Mouse (Mus musculus) lung, embryonic 15.5 days (tissue): ENCODE results near the gene Tpk1. TPM values are rescaled to one million over a fixed set of nuclear protein-coding genes. Genes with fewer than 3 reads are reported as not detected.

Experiments used
- ATAC-seq: fragments of 200-750 bp; cut with Nextera tagmentation; 2 replicates; pipeline ENCODE4 v1.8.0; 2017; ENCODE audit warnings: moderate number of reproducible peaks, borderline replicate concordance; ENCODE audit not compliant: low FRiP score, low TSS enrichment; ENCODE audit errors: extremely low read depth
- H3K27ac ChIP-seq: fragments of 300-500 bp; sonication (generic); 2 replicates; pipeline ENCODE4 v1.5.1; 2015; ENCODE audit warnings: moderate library complexity, mild to moderate bottlenecking, inconsistent platforms
- H3K27me3 ChIP-seq: fragments of 300-500 bp; sonication (generic); 2 replicates; pipeline ENCODE4 v1.6.1; 2015; ENCODE audit warnings: inconsistent platforms
- H3K36me3 ChIP-seq: fragments of 300-500 bp; sonication (generic); 2 replicates; pipeline ENCODE4 v1.6.1; 2015; ENCODE audit warnings: inconsistent platforms
- H3K4me1 ChIP-seq: fragments of 300-500 bp; sonication (generic); 2 replicates; pipeline ENCODE4 v1.6.1; 2015; ENCODE audit warnings: inconsistent platforms
- H3K4me2 ChIP-seq: fragments of 300-500 bp; sonication (generic); 2 replicates; pipeline ENCODE4 v1.6.1; 2015; ENCODE audit warnings: inconsistent platforms, mild to moderate bottlenecking, moderate library complexity
- H3K4me3 ChIP-seq: fragments of 300-500 bp; sonication (generic); 2 replicates; pipeline ENCODE4 v1.5.1; 2015; ENCODE audit warnings: mild to moderate bottlenecking, inconsistent platforms
- H3K9ac ChIP-seq: fragments of 300-500 bp; sonication (generic); 2 replicates; pipeline ENCODE4 v1.6.1; 2015; ENCODE audit warnings: inconsistent platforms
- H3K9me3 ChIP-seq: fragments of 300-500 bp; sonication (generic); 2 replicates; pipeline ENCODE4 v1.6.1; 2016; ENCODE audit warnings: inconsistent platforms
- WGBS: fragments of 180-500 bp; shearing (Covaris S2); methylation state at CpG from one replicate; pipeline ENCODE4 v1.1.7; 2015; 5-methylcytosine and 5-hydroxymethylcytosine counted together
- polyA plus RNA-seq: library from polyadenylated mRNA; unstranded; fragments of >200 nt; fragmentation: Nextera tagmentation; extraction: Ambion mirVana; gene quantifications from 2 replicates; pipeline ENCODE4 v1.2.1, GENCODE M21; 2015

The Tpk1 gene
- polyA plus RNA-seq, 1 experiment from 2014 or later: 11.5 TPM

GRCm38 (mm10) chr6:43403076-43403475 lies 263.0 kb downstream of the Tpk1 start:
- ATAC-seq: no peak
- Histone ChIP-seq H3K36me3 (no peaks in the 10 kb centered on the region), H3K9me3 (no peaks in the 10 kb centered on the region), H3K27me3 (no peaks in the 10 kb centered on the region), H3K9ac (no peak overlapping the region), H3K4me1 (no peaks in the 10 kb centered on the region), H3K4me3 (no peak overlapping the region), H3K27ac (no peak overlapping the region), H3K4me2 (no peak overlapping the region)
- 66% methylated on average over 3 of the region's 3 CpGs for WGBS

GRCm38 (mm10) chr6:43402219-43402997 lies 263.7 kb downstream of the Tpk1 start:
- H3K9ac ChIP-seq: no peak overlapping the region
- H3K36me3 ChIP-seq: no peaks in the 10 kb centered on the region
- no peak overlapping the region for H3K27ac ChIP-seq
- no peak overlapping the region for H3K4me2 ChIP-seq
- H3K4me1 ChIP-seq: no peaks in the 10 kb centered on the region
- no peaks in the 10 kb centered on the region for H3K27me3 ChIP-seq
- WGBS: 81% methylated on average over 6 of the region's 6 CpGs
- H3K4me3 ChIP-seq: no peak overlapping the region
- no peak for ATAC-seq
- no peaks in the 10 kb centered on the region for H3K9me3 ChIP-seq

GRCm38 (mm10) chr6:43396426-43396825 lies 269.7 kb downstream of the Tpk1 start:
- no peak for ATAC-seq
- 73% methylated on average over 1 of the region's 1 CpGs for WGBS
- no peaks in the 10 kb centered on the region for H3K9me3 ChIP-seq

GRCm38 (mm10) chr6:43395538-43395937 lies 270.5 kb downstream of the Tpk1 start:
- Histone ChIP-seq H3K4me2 (no peak overlapping the region), H3K36me3 (no peaks in the 10 kb centered on the region), H3K27me3 (no peaks in the 10 kb centered on the region), H3K4me3 (no peak overlapping the region), H3K27ac (no peak overlapping the region), H3K4me1 (no peaks in the 10 kb centered on the region), H3K9me3 (no peaks in the 10 kb centered on the region), H3K9ac (no peak overlapping the region)
- no peak for ATAC-seq
- WGBS: 62% methylated on average over 2 of the region's 2 CpGs

More at GRCm38 (mm10) chr6:43396426-43396825, 269.7 kb downstream of the Tpk1 start:
- Histone ChIP-seq H3K4me3 (no peak overlapping the region), H3K27me3 (no peaks in the 10 kb centered on the region), H3K9ac (no peak overlapping the region), H3K27ac (no peak overlapping the region), H3K4me2 (no peak overlapping the region), H3K4me1 (no peaks in the 10 kb centered on the region), H3K36me3 (no peaks in the 10 kb centered on the region)

GRCm38 (mm10) chr6:43391358-43391757 lies 274.7 kb downstream of the Tpk1 start:
- no peak overlapping the region for H3K4me3 ChIP-seq
- 53% methylated on average over 1 of the region's 1 CpGs for WGBS
- no peak overlapping the region for H3K9ac ChIP-seq
- no peaks in the 10 kb centered on the region for H3K36me3 ChIP-seq
- H3K9me3 ChIP-seq: no peaks in the 10 kb centered on the region
- H3K4me2 ChIP-seq: no peak overlapping the region
- H3K27ac ChIP-seq: no peak overlapping the region
- no peaks in the 10 kb centered on the region for H3K4me1 ChIP-seq
- no peak for ATAC-seq
- no peaks in the 10 kb centered on the region for H3K27me3 ChIP-seq

- WGBS: 23% methylated on average over 1 of the region's 1 CpGs
- H3K27ac ChIP-seq: no peak overlapping the region
- H3K4me3 ChIP-seq: no peak overlapping the region
- no peaks in the 10 kb centered on the region for H3K36me3 ChIP-seq
- H3K4me2 ChIP-seq: no peak overlapping the region
- H3K9ac ChIP-seq: no peak overlapping the region
- no peaks in the 10 kb centered on the region for H3K27me3 ChIP-seq
- ATAC-seq: peak; percentile 94
- no peaks in the 10 kb centered on the region for H3K4me1 ChIP-seq
- H3K9me3 ChIP-seq: no peaks in the 10 kb centered on the region
Observed at GRCm38 (mm10) chr6:43387273-43387672, 278.8 kb downstream of the Tpk1 start.

GRCm38 (mm10) chr6:43384841-43385240 lies 281.2 kb downstream of the Tpk1 start:
- no peak overlapping the region for H3K9ac ChIP-seq
- H3K27ac ChIP-seq: no peak overlapping the region
- H3K27me3 ChIP-seq: no peaks in the 10 kb centered on the region
- H3K36me3 ChIP-seq: no peaks in the 10 kb centered on the region
- WGBS: 61% methylated on average over 3 of the region's 3 CpGs
- no peak overlapping the region for H3K4me3 ChIP-seq
- ATAC-seq: no peak
- no peaks in the 10 kb centered on the region for H3K9me3 ChIP-seq
- no peak overlapping the region for H3K4me2 ChIP-seq
- no peaks in the 10 kb centered on the region for H3K4me1 ChIP-seq

GRCm38 (mm10) chr6:43384304-43384703 lies 281.8 kb downstream of the Tpk1 start:
- Histone ChIP-seq H3K9me3 (no peaks in the 10 kb centered on the region), H3K4me2 (no peak overlapping the region), H3K36me3 (no peaks in the 10 kb centered on the region), H3K4me1 (no peaks in the 10 kb centered on the region), H3K4me3 (no peak overlapping the region), H3K27ac (no peak overlapping the region), H3K27me3 (no peaks in the 10 kb centered on the region), H3K9ac (no peak overlapping the region)
- ATAC-seq: no peak
- 54% methylated on average over 3 of the region's 3 CpGs for WGBS

GRCm38 (mm10) chr6:43382750-43383149 lies 283.3 kb downstream of the Tpk1 start:
- ATAC-seq: no peak
- no peak overlapping the region for H3K4me2 ChIP-seq

GRCm38 (mm10) chr6:43382284-43382683 lies 283.8 kb downstream of the Tpk1 start:
- H3K4me1 ChIP-seq: no peaks in the 10 kb centered on the region
- no peaks in the 10 kb centered on the region for H3K27me3 ChIP-seq
- H3K9me3 ChIP-seq: no peaks in the 10 kb centered on the region
- 76% methylated on average over 3 of the region's 3 CpGs for WGBS
- no peak overlapping the region for H3K27ac ChIP-seq
- no peaks in the 10 kb centered on the region for H3K36me3 ChIP-seq
- no peak overlapping the region for H3K4me3 ChIP-seq
- ATAC-seq: no peak
- no peak overlapping the region for H3K9ac ChIP-seq
- H3K4me2 ChIP-seq: no peak overlapping the region

More at GRCm38 (mm10) chr6:43382750-43383149, 283.3 kb downstream of the Tpk1 start:
- Histone ChIP-seq H3K9ac (no peak overlapping the region), H3K36me3 (no peaks in the 10 kb centered on the region), H3K27me3 (no peaks in the 10 kb centered on the region), H3K9me3 (no peaks in the 10 kb centered on the region), H3K4me3 (no peak overlapping the region), H3K4me1 (no peaks in the 10 kb centered on the region), H3K27ac (no peak overlapping the region)
- 82% methylated on average over 3 of the region's 3 CpGs for WGBS

GRCm38 (mm10) chr6:43373206-43373605 lies 292.9 kb downstream of the Tpk1 start:
- Histone ChIP-seq H3K4me1 (no peaks in the 10 kb centered on the region), H3K27me3 (no peaks in the 10 kb centered on the region), H3K9ac (no peak overlapping the region), H3K36me3 (no peaks in the 10 kb centered on the region), H3K4me2 (no peak overlapping the region), H3K27ac (no peak overlapping the region), H3K4me3 (no peak overlapping the region), H3K9me3 (no peaks in the 10 kb centered on the region)
- ATAC-seq: no peak
- WGBS: 71% methylated on average over 5 of the region's 5 CpGs

- Histone ChIP-seq H3K27ac (no peak overlapping the region), H3K27me3 (no peaks in the 10 kb centered on the region), H3K4me3 (no peak overlapping the region), H3K4me1 (no peaks in the 10 kb centered on the region), H3K9me3 (no peaks in the 10 kb centered on the region), H3K9ac (no peak overlapping the region), H3K4me2 (no peak overlapping the region), H3K36me3 (no peaks in the 10 kb centered on the region)
- peak; percentile 46; the same call in 1 of the 2 replicates for ATAC-seq
- 35% methylated on average over 1 of the region's 1 CpGs for WGBS
Observed at GRCm38 (mm10) chr6:43367434-43367945, 298.6 kb downstream of the Tpk1 start.
